Mouse (Mus musculus) E14TG2a.4 (cell line): ENCODE measurements around the gene Gm5485.

ENCODE experiments used
- H3K27me3 ChIP-seq: 2 replicates; pipeline ENCODE4 v1.6.1; 2014; ENCODE audit warnings: low read length, control low read depth; ENCODE audit not compliant: insufficient read depth
- H3K36me3 ChIP-seq: 2 replicates; pipeline ENCODE4 v1.6.1; 2014; ENCODE audit warnings: low read length, control low read depth; ENCODE audit not compliant: insufficient read depth
- H3K4me1 ChIP-seq: replicated peaks from 2 replicates; pipeline ENCODE4 v1.6.1; 2014; ENCODE audit warnings: low read depth, low read length, control low read depth
- H3K4me3 ChIP-seq: replicated peaks from 2 replicates; pipeline ENCODE4 v1.5.1; 2014; ENCODE audit warnings: mild to moderate bottlenecking, low read length
- H3K9me3 ChIP-seq: 2 replicates; pipeline ENCODE4 v1.6.1; 2014; ENCODE audit warnings: low read length, control low read depth
- CTCF ChIP-seq: conservative IDR thresholded peaks from 2 replicates; pipeline ENCODE4 v1.5.1; 2014; ENCODE audit warnings: low read length
- NANOG ChIP-seq: IDR thresholded peaks from 2 replicates; pipeline ENCODE4 v1.6.1; 2014; ENCODE audit warnings: borderline replicate concordance, low read length, mixed read lengths
- POU5F1 ChIP-seq: IDR thresholded peaks from 2 replicates; pipeline ENCODE4 v1.6.1; 2014; ENCODE audit warnings: low read length, borderline replicate concordance

The Gm5485 gene

GRCm38 (mm10) chr16:48412246-48412645, at the start of gene Gm5485:
Gm5485 (minus strand) TSS chr16:48412416.
- Histone ChIP-seq H3K4me3 (no peak within 1 kb of the TSS), H3K36me3 (no peaks in the 10 kb centered on the region), H3K4me1 (0 out of 2 replicates have a peak, but pooled peaks cover 2% of the 10 kb centered on the region), H3K9me3 (no peaks in the 10 kb centered on the region), H3K27me3 (no peaks in the 10 kb centered on the region; the same call in 1 of the 2 replicates)
- TF ChIP-seq POU5F1 (no peak), NANOG (no peak), CTCF (no peak)

DNA sequence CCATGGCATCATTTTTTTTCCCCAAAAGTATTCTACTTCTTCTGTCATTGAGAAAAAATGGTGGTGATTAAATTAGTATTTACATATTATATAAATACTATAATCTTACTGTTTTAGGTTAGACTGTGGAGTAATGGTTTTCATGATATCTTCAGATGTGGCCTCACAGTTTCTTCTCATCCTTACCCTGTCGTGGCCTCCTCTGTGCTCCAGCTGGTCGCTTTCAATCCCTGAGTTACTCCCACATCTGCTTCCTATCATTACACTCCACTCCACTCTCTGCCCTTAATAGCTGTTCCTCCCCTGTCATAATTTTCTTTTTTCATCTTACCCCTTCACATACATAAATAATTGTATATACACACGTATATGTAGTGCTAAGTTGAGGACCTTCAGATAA, 41.0 kb upstream of the Gm5485 start:
- Histone ChIP-seq H3K27me3 (no peaks in the 10 kb centered on the region), H3K36me3 (peaks cover 86% of the 10 kb centered on the region), H3K9me3 (no peaks in the 10 kb centered on the region), H3K4me3 (no peak overlapping the region), H3K4me1 (peaks cover under 1% of the 10 kb centered on the region; the same call in 1 of the 2 replicates)
- TF ChIP-seq POU5F1 (no peak), CTCF (no peak), NANOG (no peak)

- Histone ChIP-seq H3K4me1 (peaks cover 13% of the 10 kb centered on the region), H3K27me3 (no peaks in the 10 kb centered on the region), H3K36me3 (peaks cover 82% of the 10 kb centered on the region), H3K9me3 (no peaks in the 10 kb centered on the region), H3K4me3 (no peak overlapping the region)
- TF ChIP-seq POU5F1 = no peak
- no peak for TF ChIP-seq NANOG
- TF ChIP-seq CTCF = no peak
These were observed 34.1 kb upstream of the Gm5485 start for GRCm38 (mm10) chr16:48446161-48446925.

- H3K4me1 ChIP-seq = peaks cover 28% of the 10 kb centered on the region
- no peaks in the 10 kb centered on the region for H3K9me3 ChIP-seq
- no peak for TF ChIP-seq POU5F1
- TF ChIP-seq NANOG = no peak
- no peak for TF ChIP-seq CTCF
These were observed 32.4 kb upstream of the Gm5485 start for GRCm38 (mm10) chr16:48444589-48444988.

GRCm38 (mm10) chr16:48437476-48437875, 25.3 kb upstream of the Gm5485 start:
- no peak overlapping the region for H3K4me3 ChIP-seq
- no peaks in the 10 kb centered on the region for H3K27me3 ChIP-seq
- H3K4me1 ChIP-seq = peaks cover 83% of the 10 kb centered on the region
- H3K36me3 ChIP-seq = peaks cover 41% of the 10 kb centered on the region
- TF ChIP-seq POU5F1 (no peak), CTCF (no peak), NANOG (no peak)
- H3K9me3 ChIP-seq = peaks cover 12% of the 10 kb centered on the region; the same call in 1 of the 2 replicates

More at GRCm38 (mm10) chr16:48444589-48444988, 32.4 kb upstream of the Gm5485 start:
- H3K4me3 ChIP-seq = no peak overlapping the region
- H3K36me3 ChIP-seq = peaks cover 76% of the 10 kb centered on the region
- no peaks in the 10 kb centered on the region for H3K27me3 ChIP-seq

GRCm38 (mm10) chr16:48435454-48435853, 23.2 kb upstream of the Gm5485 start:
- H3K4me1 ChIP-seq = peaks cover 92% of the 10 kb centered on the region
- peaks cover 12% of the 10 kb centered on the region; the same call in 1 of the 2 replicates for H3K9me3 ChIP-seq
- peak overlapping the region; percentile 54 for H3K4me3 ChIP-seq
- H3K36me3 ChIP-seq = peaks cover 27% of the 10 kb centered on the region
- H3K27me3 ChIP-seq = no peaks in the 10 kb centered on the region
- TF ChIP-seq POU5F1 (no peak), NANOG (no peak), CTCF (no peak)

GRCm38 (mm10) chr16:48431027-48431426, 18.8 kb upstream of the Gm5485 start, which contains the start of gene Morc1:
Morc1 (plus strand) TSS chr16:48431237.
- no peak for TF ChIP-seq POU5F1
- TF ChIP-seq CTCF = peak; percentile 52
- Histone ChIP-seq H3K36me3 (no peaks in the 10 kb centered on the region; the same call in 1 of the 2 replicates), H3K9me3 (peaks cover 3% of the 10 kb centered on the region), H3K27me3 (no peaks in the 10 kb centered on the region), H3K4me1 (peaks cover 70% of the 10 kb centered on the region), H3K4me3 (peak within 1 kb of the TSS; percentile 75)

- TF ChIP-seq NANOG = no peak
- no peak for TF ChIP-seq POU5F1
- no peak for TF ChIP-seq CTCF
- no peaks in the 10 kb centered on the region for H3K36me3 ChIP-seq
- H3K9me3 ChIP-seq = peaks cover 17% of the 10 kb centered on the region
- peaks cover 55% of the 10 kb centered on the region for H3K4me1 ChIP-seq
- H3K27me3 ChIP-seq = no peaks in the 10 kb centered on the region
- no peak overlapping the region for H3K4me3 ChIP-seq
These were observed 17.2 kb upstream of the Gm5485 start for GRCm38 (mm10) chr16:48429427-48429826.
